Mouse (Mus musculus) E14TG2a.4 (cell line): ENCODE measurements around the gene Dab1.

Experiments
- CTCF ChIP-seq: conservative IDR thresholded peaks from 2 replicates; pipeline ENCODE4 v1.5.1; 2014; ENCODE audit warnings: low read length
- POU5F1 ChIP-seq: IDR thresholded peaks from 2 replicates; pipeline ENCODE4 v1.6.1; 2014; ENCODE audit warnings: low read length, borderline replicate concordance

GRCm38 (mm10) chr4:104497221-104497620, 878.1 kb downstream of the Dab1 start:
- TF ChIP-seq CTCF (no peak), POU5F1 (no peak)
